Mouse (Mus musculus) mesoderm, embryonic 11.5 days (tissue): ENCODE measurements around the gene Fli1.
A peak's percentile ranks its signal among the peaks of the same experiment; 100 is the strongest.

ENCODE experiments used
- DNase-seq: peaks from one replicate; pipeline ENCODE4 v3.0.0-alpha.2; 2012; ENCODE audit warnings: low read depth, low spot score

Gene Fli1

GRCm38 (mm10) chr9:32468313-32468712 lies 74.3 kb downstream of the Fli1 start:
- DNase-seq, result no peak

GRCm38 (mm10) chr9:32467443-32467842 lies 75.2 kb downstream of the Fli1 start:
- no peak for DNase-seq

- DNase-seq, result no peak
These were observed 75.8 kb downstream of the Fli1 start for GRCm38 (mm10) chr9:32466861-32467260.

- no peak for DNase-seq
These were observed 86.0 kb downstream of the Fli1 start for GRCm38 (mm10) chr9:32456707-32457106.

- no peak for DNase-seq
These were observed 92.5 kb downstream of the Fli1 start for GRCm38 (mm10) chr9:32450161-32450560.

GRCm38 (mm10) chr9:32448766-32449165 lies 93.9 kb downstream of the Fli1 start:
- no peak for DNase-seq

- DNase-seq, result peak; percentile 43
These were observed 96.9 kb downstream of the Fli1 start for GRCm38 (mm10) chr9:32445789-32446188.

- DNase-seq, result no peak
These were observed 98.0 kb downstream of the Fli1 start for GRCm38 (mm10) chr9:32444453-32445201.

- DNase-seq, result peak; percentile 62
These were observed 98.8 kb downstream of the Fli1 start for GRCm38 (mm10) chr9:32443817-32444216.

- no peak for DNase-seq
These were observed 99.5 kb downstream of the Fli1 start for GRCm38 (mm10) chr9:32443115-32443514.

GRCm38 (mm10) chr9:32434241-32435213 lies 108.1 kb downstream of the Fli1 start:
- DNase-seq, result no peak

GRCm38 (mm10) chr9:32431061-32431460 lies 111.6 kb downstream of the Fli1 start:
- DNase-seq, result no peak

- no peak for DNase-seq
These were observed 117.3 kb downstream of the Fli1 start for GRCm38 (mm10) chr9:32425321-32425720.

- no peak for DNase-seq
These were observed 122.0 kb downstream of the Fli1 start for GRCm38 (mm10) chr9:32420711-32421110.

- DNase-seq, result no peak
These were observed 125.1 kb downstream of the Fli1 start for GRCm38 (mm10) chr9:32417466-32418116.

GRCm38 (mm10) chr9:32415952-32416351 lies 126.7 kb downstream of the Fli1 start:
- DNase-seq, result no peak

- no peak for DNase-seq
These were observed 127.7 kb downstream of the Fli1 start for GRCm38 (mm10) chr9:32414956-32415355.

- DNase-seq, result no peak
These were observed 129.7 kb downstream of the Fli1 start for GRCm38 (mm10) chr9:32412836-32413580.

- DNase-seq, result no peak
These were observed 131.2 kb downstream of the Fli1 start for GRCm38 (mm10) chr9:32411507-32411906.

- DNase-seq, result no peak
These were observed 132.0 kb downstream of the Fli1 start for GRCm38 (mm10) chr9:32410671-32411070.
